Mouse (Mus musculus) heart, adult 2 months (tissue): ENCODE data around the gene Hoxb2. TPM values are rescaled to one million over a fixed set of nuclear protein-coding genes. Genes with fewer than 3 reads are reported as not detected.

Experiments
- DNase-seq, 2 experiments: peaks; one replicate each; pipeline ENCODE4 v3.0.0; 2021
- H3K27ac ChIP-seq: fragments of 200-600 bp; 2 replicates; pipeline ENCODE4 v1.8.1; 2022
- H3K27me3 ChIP-seq: fragments of 200-500 bp; 2 replicates; pipeline ENCODE4 v1.6.1; 2012; ENCODE audit warnings: mild to moderate bottlenecking, low read length, inconsistent platforms, mixed read lengths; ENCODE audit not compliant: control insufficient read depth, insufficient read depth
- H3K36me3 ChIP-seq: fragments of 200-500 bp; 2 replicates; pipeline ENCODE4 v1.6.1; 2012; ENCODE audit warnings: low read length, inconsistent platforms; ENCODE audit not compliant: control insufficient read depth, insufficient read depth
- H3K4me1 ChIP-seq: fragments of 200-500 bp; 2 replicates; pipeline ENCODE4 v1.6.1; 2011; ENCODE audit warnings: low read length; ENCODE audit not compliant: control insufficient read depth, insufficient read depth
- H3K4me3 ChIP-seq: fragments of 200-600 bp; 2 replicates; pipeline ENCODE4 v1.8.1; 2022
- H3K79me2 ChIP-seq: fragments of 200-500 bp; replicated peaks from 2 replicates; pipeline ENCODE4 v1.6.1; 2012; ENCODE audit warnings: mild to moderate bottlenecking, inconsistent platforms, low read length, moderate library complexity, mixed read lengths; ENCODE audit not compliant: control insufficient read depth, insufficient read depth
- H3K9ac ChIP-seq: fragments of 200-500 bp; 2 replicates; pipeline ENCODE4 v1.6.1; 2012; ENCODE audit warnings: low read depth, mild to moderate bottlenecking, control low read depth, inconsistent platforms, low read length, mixed read lengths
- CTCF ChIP-seq: fragments of 200-600 bp; IDR thresholded peaks from 2 replicates; pipeline ENCODE4 v1.8.1; 2022; ENCODE audit warnings: antibody characterized with exemption, mild to moderate bottlenecking, moderate library complexity
- EP300 ChIP-seq: fragments of 200-500 bp; IDR thresholded peaks from 2 replicates; pipeline ENCODE4 v1.6.1; 2011; ENCODE audit warnings: low read depth, low read length, control low read depth; ENCODE audit not compliant: insufficient read depth
- POLR2A ChIP-seq: fragments of 200-500 bp; IDR thresholded peaks from 2 replicates; pipeline ENCODE4 v1.6.1; 2011; ENCODE audit warnings: mild to moderate bottlenecking, low read depth, low read length, control low read depth; ENCODE audit not compliant: insufficient read depth
- WGBS: fragments of 180-500 bp; shearing (Covaris S2); methylation state at CpG from one replicate; pipeline ENCODE4 v1.1.7; 2018; 5-methylcytosine and 5-hydroxymethylcytosine counted together
- intact Hi-C: fragments of 180-260 bp; cut with DNase I; formaldehyde crosslinking; loops from one replicate; pipeline ENCODE4 v1.15.1; 2025
- polyA plus RNA-seq: library from polyadenylated mRNA; depleted of rRNA; stranded (reverse); fragments of >200 nt; gene quantifications from 2 replicates; pipeline ENCODE4 v1.2.3, GENCODE M21; 2012
- total RNA-seq, 2 experiments: library from RNA; stranded (reverse); gene quantifications; 2 replicates each; pipeline ENCODE4 v1.2.3; 2021

The Hoxb2 gene
- total and polyA plus RNA-seq, 3 experiments = 0.23 to 1.4 (median 0.68) TPM

DNA sequence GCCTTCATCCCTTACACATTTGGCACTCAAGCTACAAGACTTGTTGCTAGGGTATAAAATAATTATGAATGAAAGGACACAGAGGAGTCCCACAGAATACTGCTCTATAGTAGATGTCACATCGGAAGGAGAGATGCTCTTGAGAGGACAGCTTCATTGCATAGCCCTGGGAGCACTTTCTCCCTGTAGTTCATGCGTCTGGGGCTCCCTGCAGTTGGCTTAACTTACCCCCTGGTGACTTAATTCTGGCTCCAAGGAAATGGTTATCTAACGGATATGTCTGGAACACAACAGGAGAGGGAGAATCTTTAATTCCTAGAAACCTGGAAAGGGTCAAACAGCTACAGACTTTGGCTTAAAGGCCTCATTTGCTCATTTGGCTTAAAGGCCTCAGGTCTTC is 21.4 kb downstream of the Hoxb2 start:
- Histone ChIP-seq H3K27ac (no peak overlapping the region), H3K79me2 (no peaks in the 10 kb centered on the region), H3K9ac (no peak overlapping the region), H3K27me3 (peaks cover 9% of the 10 kb centered on the region; the same call in 1 of the 2 replicates), H3K36me3 (no peaks in the 10 kb centered on the region), H3K4me3 (no peak overlapping the region), H3K4me1 (no peaks in the 10 kb centered on the region)
- intact Hi-C loops = no loop called here
- no peak for DNase-seq
- 45% methylated on average over 3 of the region's 3 CpGs for WGBS
- no peak for TF ChIP-seq POLR2A
- TF ChIP-seq CTCF = no peak
- no peak for TF ChIP-seq EP300

DNA sequence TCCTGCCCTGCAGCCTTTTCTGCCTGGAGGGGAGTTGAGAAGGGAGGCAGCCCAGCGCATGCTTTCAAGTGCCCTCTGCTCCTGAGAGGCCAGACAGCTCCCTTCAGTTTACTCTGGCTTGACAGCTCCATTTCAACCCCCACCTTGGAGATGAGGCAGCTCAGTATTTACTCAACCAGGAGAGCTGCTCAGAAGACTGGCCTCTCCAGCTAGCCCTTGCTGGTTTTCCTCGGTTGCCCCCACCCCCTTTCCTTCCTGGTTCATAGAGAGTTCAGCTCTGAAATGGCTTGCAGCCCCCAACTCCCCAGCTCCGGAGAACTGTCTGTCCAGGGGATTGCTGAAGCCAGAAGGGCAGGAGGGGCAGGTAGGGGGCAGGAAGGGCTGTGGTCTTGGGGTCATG is 22.2 kb downstream of the Hoxb2 start:
- 33% methylated on average over 3 of the region's 3 CpGs for WGBS
- intact Hi-C loops = no loop called here
- no peak for TF ChIP-seq EP300
- no peak for TF ChIP-seq CTCF
- TF ChIP-seq POLR2A = no peak
- H3K79me2 ChIP-seq = no peaks in the 10 kb centered on the region
- H3K27me3 ChIP-seq = peaks cover 8% of the 10 kb centered on the region; the same call in 1 of the 2 replicates
- H3K9ac ChIP-seq = no peak overlapping the region
- DNase-seq = no peak
- no peaks in the 10 kb centered on the region for H3K36me3 ChIP-seq
- H3K4me3 ChIP-seq = no peak overlapping the region
- H3K4me1 ChIP-seq = no peaks in the 10 kb centered on the region
- H3K27ac ChIP-seq = no peak overlapping the region

DNA sequence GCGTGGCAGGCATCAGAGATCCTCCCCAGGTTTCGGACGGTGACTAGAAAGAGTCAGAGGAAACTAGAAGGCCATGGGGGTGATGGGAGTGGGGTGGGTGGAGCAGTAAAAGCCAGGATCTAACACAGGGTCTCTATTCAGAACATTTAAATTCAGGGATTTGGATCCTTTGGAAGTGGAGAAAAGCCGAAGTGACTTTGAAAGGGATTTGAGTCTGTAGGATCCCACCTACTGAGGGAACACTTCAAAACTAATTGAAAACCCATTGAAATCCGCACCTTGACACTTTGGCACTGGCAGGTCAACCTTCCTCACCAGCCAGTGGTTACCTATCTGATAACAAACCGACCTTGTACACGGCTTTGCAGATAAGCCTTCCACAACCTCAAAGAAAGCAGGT is 24.5 kb downstream of the Hoxb2 start:
- Histone ChIP-seq H3K9ac (no peak overlapping the region), H3K27ac (no peak overlapping the region), H3K36me3 (no peaks in the 10 kb centered on the region), H3K79me2 (no peaks in the 10 kb centered on the region), H3K27me3 (peaks cover 6% of the 10 kb centered on the region; the same call in 1 of the 2 replicates), H3K4me1 (no peaks in the 10 kb centered on the region), H3K4me3 (no peak overlapping the region)
- intact Hi-C loops = no loop called here
- no peak for DNase-seq
- WGBS = 22% methylated on average over 7 of the region's 7 CpGs
- TF ChIP-seq POLR2A (no peak), EP300 (no peak), CTCF (no peak)

DNA sequence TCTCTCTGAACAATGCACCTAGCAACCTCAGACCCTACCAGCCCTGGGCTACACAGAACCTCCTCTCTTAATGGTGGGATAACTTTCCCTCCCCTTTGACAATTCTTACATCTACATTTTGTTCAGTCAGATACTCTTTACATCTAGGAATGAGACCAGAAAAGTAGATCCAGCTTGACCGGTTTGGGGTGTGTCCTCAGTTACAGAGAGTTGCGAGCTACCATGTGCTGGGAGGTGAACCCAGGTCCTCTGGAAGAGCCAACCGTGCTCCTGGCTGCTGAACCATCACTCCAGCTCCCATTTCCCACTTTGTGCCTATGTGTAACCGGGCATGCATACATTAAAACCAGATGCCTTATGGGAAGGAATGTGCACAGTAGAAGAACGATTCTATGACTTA is 33.1 kb downstream of the Hoxb2 start:
- Histone ChIP-seq H3K27me3 (no peaks in the 10 kb centered on the region), H3K9ac (no peak overlapping the region), H3K4me1 (no peaks in the 10 kb centered on the region), H3K79me2 (no peaks in the 10 kb centered on the region), H3K4me3 (no peak overlapping the region), H3K36me3 (no peaks in the 10 kb centered on the region), H3K27ac (no peak overlapping the region)
- TF ChIP-seq POLR2A (no peak), CTCF (no peak), EP300 (no peak)
- 72% methylated on average over 5 of the region's 5 CpGs for WGBS
- intact Hi-C loops = no loop called here
- no peak for DNase-seq

DNA sequence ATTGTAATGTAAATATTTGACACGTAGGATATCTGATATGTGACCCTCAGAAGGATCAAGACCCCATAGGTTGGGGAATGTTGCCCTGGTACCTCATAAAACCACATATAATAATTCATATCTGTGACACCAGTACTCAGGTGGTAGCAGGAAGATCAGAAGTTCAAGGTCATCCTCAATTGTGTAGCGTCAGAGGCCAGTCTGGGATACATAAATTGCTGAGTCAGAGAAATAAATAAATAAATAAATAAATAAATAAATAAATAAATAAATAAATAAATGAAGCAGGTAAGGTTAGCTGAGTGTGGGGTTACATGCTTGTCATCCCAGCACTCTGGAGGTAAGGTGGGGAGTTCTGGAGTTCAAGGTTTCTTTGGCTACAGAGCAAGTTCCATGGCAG is 37.3 kb downstream of the Hoxb2 start:
- TF ChIP-seq CTCF (no peak), EP300 (no peak), POLR2A (no peak)
- H3K4me1 ChIP-seq = no peaks in the 10 kb centered on the region
- H3K4me3 ChIP-seq = no peak overlapping the region
- H3K27ac ChIP-seq = no peak overlapping the region
- no peaks in the 10 kb centered on the region for H3K36me3 ChIP-seq
- no peaks in the 10 kb centered on the region for H3K79me2 ChIP-seq
- 75% methylated on average over 2 of the region's 2 CpGs for WGBS
- intact Hi-C loops = no loop called here
- no peak for DNase-seq
- H3K9ac ChIP-seq = no peak overlapping the region
- no peaks in the 10 kb centered on the region for H3K27me3 ChIP-seq

DNA sequence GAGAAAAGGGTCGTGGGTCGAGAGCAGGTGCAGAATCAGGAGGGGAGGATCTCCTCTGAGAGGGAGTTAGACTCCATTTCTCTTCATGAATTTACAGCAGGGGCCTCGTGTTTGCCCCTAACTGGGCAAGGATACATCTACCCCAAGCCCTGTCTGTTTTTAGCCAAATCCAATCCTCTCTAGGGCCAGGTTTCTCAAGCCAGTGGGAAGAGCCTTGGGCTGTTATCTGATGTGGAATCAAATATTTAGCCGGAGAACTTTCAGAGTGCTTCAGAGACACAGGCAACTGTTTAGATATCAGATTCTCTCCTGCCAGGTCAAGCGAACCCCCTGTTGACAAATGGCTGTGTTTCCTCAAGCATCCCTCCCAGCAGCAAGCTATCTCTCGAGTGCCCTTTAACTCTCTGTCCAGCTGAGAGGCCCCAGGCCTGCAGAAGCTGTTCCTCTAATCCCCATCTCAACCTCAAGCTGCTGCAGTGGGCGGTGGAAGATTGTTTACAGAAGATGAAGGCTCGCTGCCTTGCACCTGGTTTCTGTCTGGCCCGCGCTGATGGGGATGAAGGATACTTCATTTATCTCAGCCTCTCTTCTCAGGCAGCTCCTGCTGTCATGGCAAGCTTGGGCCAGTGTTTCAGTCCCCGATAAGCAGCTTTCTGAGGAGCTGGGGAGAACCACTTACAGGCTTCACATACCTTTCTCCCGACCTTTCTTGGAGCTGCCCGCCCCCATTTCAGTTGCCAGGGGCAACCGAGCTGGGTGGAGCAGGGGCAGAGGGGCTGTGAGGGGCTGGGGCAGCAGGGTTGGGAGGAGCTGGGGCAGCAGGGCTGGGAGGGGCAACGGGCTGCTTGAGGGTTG is 46.7 kb downstream of the Hoxb2 start:
- Histone ChIP-seq H3K27ac (no peak overlapping the region), H3K4me1 (no peaks in the 10 kb centered on the region), H3K27me3 (no peaks in the 10 kb centered on the region), H3K9ac (no peak overlapping the region), H3K36me3 (no peaks in the 10 kb centered on the region), H3K79me2 (no peaks in the 10 kb centered on the region), H3K4me3 (no peak overlapping the region)
- DNase-seq = no peak
- TF ChIP-seq POLR2A = no peak
- TF ChIP-seq EP300 = no peak
- no peak for TF ChIP-seq CTCF
- WGBS = 25% methylated on average over 15 of the region's 15 CpGs
- intact Hi-C loops = no loop called here
